Mouse (Mus musculus) yolk sac, embryonic 10.5 days (tissue): Measurements from ENCODE around the gene Mterf1b.
A peak's percentile ranks its signal among the peaks of the same experiment; 100 is the strongest.
"Not testable (repeated sequence)": the region's sequence is repeated elsewhere in the genome, so short reads cannot be mapped to it uniquely, and the experiment has no call there.

Source experiments
- DNase-seq: peaks from one replicate; pipeline ENCODE4 v3.0.0-alpha.2; 2017; ENCODE audit warnings: low spot score

Mterf1b gene

GRCm38 (mm10) chr5:4191671-4192480, at the start of gene Mterf1b:
Gene Mterf1b (plus strand): TSS chr5:4192367.
- DNase-seq = not testable (repeated sequence)

- DNase-seq = not testable (repeated sequence)
Measured at GRCm38 (mm10) chr5:4159418-4160071, 32.6 kb upstream of the Mterf1b start.

- DNase-seq = no peak
Measured at GRCm38 (mm10) chr5:4161554-4161953, 30.6 kb upstream of the Mterf1b start.

GRCm38 (mm10) chr5:4162461-4162860, 29.7 kb upstream of the Mterf1b start:
- no peak for DNase-seq

- DNase-seq = not testable (repeated sequence)
Measured at GRCm38 (mm10) chr5:4167813-4168529, 24.2 kb upstream of the Mterf1b start.

GRCm38 (mm10) chr5:4168530-4168926, 23.6 kb upstream of the Mterf1b start:
- DNase-seq = not testable (repeated sequence)

GRCm38 (mm10) chr5:4176421-4176820, 15.7 kb upstream of the Mterf1b start:
- DNase-seq = not testable (repeated sequence)

- no peak for DNase-seq
Measured at GRCm38 (mm10) chr5:4179364-4179763, 12.8 kb upstream of the Mterf1b start.

GRCm38 (mm10) chr5:4186815-4187214, 5.4 kb upstream of the Mterf1b start:
- DNase-seq = no peak

- not testable (repeated sequence) for DNase-seq
Measured at GRCm38 (mm10) chr5:4192481-4193246, 497 bp downstream of the Mterf1b start.

GRCm38 (mm10) chr5:4193247-4193628, 1.1 kb downstream of the Mterf1b start:
- DNase-seq = no peak

GRCm38 (mm10) chr5:4194166-4194565, 2.0 kb downstream of the Mterf1b start:
- no peak for DNase-seq

GRCm38 (mm10) chr5:4195086-4195485, 2.9 kb downstream of the Mterf1b start:
- DNase-seq = no peak

GRCm38 (mm10) chr5:4201368-4201767, 9.2 kb downstream of the Mterf1b start:
- no peak for DNase-seq

GRCm38 (mm10) chr5:4202276-4202810, 10.2 kb downstream of the Mterf1b start:
- not testable (repeated sequence) for DNase-seq

- not testable (repeated sequence) for DNase-seq
Measured at GRCm38 (mm10) chr5:4210082-4210481, 17.9 kb downstream of the Mterf1b start.

GRCm38 (mm10) chr5:4221309-4221708, 29.1 kb downstream of the Mterf1b start:
- DNase-seq = no peak

GRCm38 (mm10) chr5:4221981-4222623, 29.9 kb downstream of the Mterf1b start:
- DNase-seq = no peak

GRCm38 (mm10) chr5:4232163-4232562, 40.0 kb downstream of the Mterf1b start:
- no peak for DNase-seq

- DNase-seq = no peak
Measured at GRCm38 (mm10) chr5:4234505-4234904, 42.3 kb downstream of the Mterf1b start.

GRCm38 (mm10) chr5:4240120-4240519, 48.0 kb downstream of the Mterf1b start:
- peak; percentile 11 for DNase-seq
